Mouse (Mus musculus): Measurements from ENCODE around the gene Selenbp1. TPM values are rescaled to one million over a fixed set of nuclear protein-coding genes. Genes with fewer than 3 reads are reported as not detected.
A peak's percentile ranks its signal among the peaks of the same experiment; 100 is the strongest.
"Not testable (repeated sequence)": the region's sequence is repeated elsewhere in the genome, so short reads cannot be mapped to it uniquely, and the experiment has no call there.

Gene Selenbp1
- polyA plus RNA-seq, 1 experiment from 2014 or later = 132 TPM

GRCm38 (mm10) chr3:94930386-94931266 is 2.2 kb upstream of the Selenbp1 start:
- H3K4me3 ChIP-seq (replicated peaks; ENCODE audit: low read length); H3K9ac ChIP-seq (ENCODE audit: low read length); H3K36me3 ChIP-seq (ENCODE audit: control insufficient read depth, insufficient read depth, low read length); H3K9me3 ChIP-seq (replicated peaks; ENCODE audit: control insufficient read depth, low read length); H3K27me3 ChIP-seq (ENCODE audit: control insufficient read depth, insufficient read depth, low read length); H3K4me2 ChIP-seq (ENCODE audit: low read depth, low read length); ATAC-seq (ENCODE audit: insufficient read depth, low FRiP score): not testable (repeated sequence)
- peak overlapping the region; percentile 79 for H3K27ac ChIP-seq (ENCODE audit: low read length)
- WGBS = 33% methylated on average over 7 of the region's 7 CpGs
- H3K4me1 ChIP-seq (ENCODE audit: control insufficient read depth, insufficient read depth, low read length) = peaks cover 16% of the 10 kb centered on the region

- H3K27me3 ChIP-seq (ENCODE audit: control insufficient read depth, insufficient read depth, low read length); H3K9ac ChIP-seq (ENCODE audit: low read length); H3K4me2 ChIP-seq (ENCODE audit: low read depth, low read length); H3K9me3 ChIP-seq (replicated peaks; ENCODE audit: control insufficient read depth, low read length); H3K27ac ChIP-seq (ENCODE audit: low read length); H3K36me3 ChIP-seq (ENCODE audit: control insufficient read depth, insufficient read depth, low read length); H3K4me3 ChIP-seq (replicated peaks; ENCODE audit: low read length); ATAC-seq (ENCODE audit: insufficient read depth, low FRiP score): not testable (repeated sequence)
- 82% methylated on average over 10 of the region's 10 CpGs for WGBS
- peaks cover 16% of the 10 kb centered on the region for H3K4me1 ChIP-seq (ENCODE audit: control insufficient read depth, insufficient read depth, low read length)
Observed at GRCm38 (mm10) chr3:94931427-94932082, 1.3 kb upstream of the Selenbp1 start.

GRCm38 (mm10) chr3:94932279-94932678 is 577 bp upstream of the Selenbp1 start:
- peaks cover 16% of the 10 kb centered on the region for H3K4me1 ChIP-seq (ENCODE audit: control insufficient read depth, insufficient read depth, low read length)
- not testable (repeated sequence) for H3K4me3 ChIP-seq (replicated peaks; ENCODE audit: low read length); H3K36me3 ChIP-seq (ENCODE audit: control insufficient read depth, insufficient read depth, low read length); ATAC-seq (ENCODE audit: insufficient read depth, low FRiP score); H3K9ac ChIP-seq (ENCODE audit: low read length); H3K27me3 ChIP-seq (ENCODE audit: control insufficient read depth, insufficient read depth, low read length); H3K9me3 ChIP-seq (replicated peaks; ENCODE audit: control insufficient read depth, low read length)
- H3K27ac ChIP-seq (ENCODE audit: low read length) = peak overlapping the region; percentile 97
- H3K4me2 ChIP-seq (ENCODE audit: low read depth, low read length) = peak overlapping the region; percentile 60; the same call in 1 of the 2 replicates
- 38% methylated on average over 2 of the region's 2 CpGs for WGBS

DNA sequence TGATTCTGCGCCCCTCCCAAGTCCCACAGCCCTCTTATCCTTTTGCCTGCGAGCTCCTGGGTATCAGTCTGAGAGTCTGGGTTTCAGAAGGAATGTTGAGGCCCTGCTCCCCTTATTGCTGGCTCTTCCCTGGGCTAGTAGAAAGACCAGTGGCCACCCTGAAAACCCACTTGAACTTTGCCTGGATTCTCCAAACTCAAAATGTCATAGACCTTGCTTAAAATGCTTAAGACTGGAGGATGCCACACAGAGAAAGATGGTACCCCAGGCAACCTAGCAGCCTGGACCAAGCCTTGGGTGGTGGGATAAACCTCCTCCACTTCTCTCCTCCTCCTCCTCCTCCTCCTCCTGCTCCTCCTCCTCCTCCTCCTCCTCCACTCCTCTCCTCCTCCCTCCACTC is 748 bp downstream of the Selenbp1 start:
- not testable (repeated sequence) for H3K9ac ChIP-seq (ENCODE audit: low read length); ATAC-seq (ENCODE audit: insufficient read depth, low FRiP score); H3K9me3 ChIP-seq (replicated peaks; ENCODE audit: control insufficient read depth, low read length); H3K27me3 ChIP-seq (ENCODE audit: control insufficient read depth, insufficient read depth, low read length); H3K36me3 ChIP-seq (ENCODE audit: control insufficient read depth, insufficient read depth, low read length)
- peak overlapping the region; percentile 60 for H3K4me2 ChIP-seq (ENCODE audit: low read depth, low read length)
- H3K4me3 ChIP-seq (replicated peaks; ENCODE audit: low read length) = peak overlapping the region; percentile 51
- peak overlapping the region; percentile 97 for H3K27ac ChIP-seq (ENCODE audit: low read length)
- WGBS = no CpG with 5 or more reads among the region's 2 CpGs
- H3K4me1 ChIP-seq (ENCODE audit: control insufficient read depth, insufficient read depth, low read length) = peaks cover 16% of the 10 kb centered on the region

GRCm38 (mm10) chr3:94934564-94934963 is 1.7 kb downstream of the Selenbp1 start:
- H3K4me1 ChIP-seq (ENCODE audit: control insufficient read depth, insufficient read depth, low read length) = peaks cover 16% of the 10 kb centered on the region
- not testable (repeated sequence) for H3K9ac ChIP-seq (ENCODE audit: low read length); H3K27ac ChIP-seq (ENCODE audit: low read length); H3K27me3 ChIP-seq (ENCODE audit: control insufficient read depth, insufficient read depth, low read length); H3K9me3 ChIP-seq (replicated peaks; ENCODE audit: control insufficient read depth, low read length); H3K4me2 ChIP-seq (ENCODE audit: low read depth, low read length); ATAC-seq (ENCODE audit: insufficient read depth, low FRiP score); H3K36me3 ChIP-seq (ENCODE audit: control insufficient read depth, insufficient read depth, low read length); H3K4me3 ChIP-seq (replicated peaks; ENCODE audit: low read length)
- 94% methylated on average over 3 of the region's 3 CpGs for WGBS

- ATAC-seq (ENCODE audit: insufficient read depth, low FRiP score) = 0 out of 2 replicates have a peak, but pooled peaks have one; percentile 6
- not testable (repeated sequence) for H3K4me2 ChIP-seq (ENCODE audit: low read depth, low read length); H3K36me3 ChIP-seq (ENCODE audit: control insufficient read depth, insufficient read depth, low read length); H3K27me3 ChIP-seq (ENCODE audit: control insufficient read depth, insufficient read depth, low read length); H3K4me3 ChIP-seq (replicated peaks; ENCODE audit: low read length); H3K9ac ChIP-seq (ENCODE audit: low read length); H3K9me3 ChIP-seq (replicated peaks; ENCODE audit: control insufficient read depth, low read length)
- H3K27ac ChIP-seq (ENCODE audit: low read length) = peak overlapping the region; percentile 38
- peaks cover 15% of the 10 kb centered on the region for H3K4me1 ChIP-seq (ENCODE audit: control insufficient read depth, insufficient read depth, low read length)
- WGBS = 64% methylated on average over 3 of the region's 3 CpGs
Observed at GRCm38 (mm10) chr3:94935332-94935731, 2.5 kb downstream of the Selenbp1 start.

- WGBS = 71% methylated on average over 5 of the region's 5 CpGs
- H3K27ac ChIP-seq (ENCODE audit: low read length); H3K9ac ChIP-seq (ENCODE audit: low read length): not testable (repeated sequence)
Observed at GRCm38 (mm10) chr3:94936147-94936546, 3.3 kb downstream of the Selenbp1 start.

GRCm38 (mm10) chr3:94937194-94937593 is 4.3 kb downstream of the Selenbp1 start:
- H3K4me3 ChIP-seq (replicated peaks; ENCODE audit: low read length); H3K4me1 ChIP-seq (ENCODE audit: control insufficient read depth, insufficient read depth, low read length); H3K36me3 ChIP-seq (ENCODE audit: control insufficient read depth, insufficient read depth, low read length); H3K27ac ChIP-seq (ENCODE audit: low read length); H3K4me2 ChIP-seq (ENCODE audit: low read depth, low read length); H3K9ac ChIP-seq (ENCODE audit: low read length); H3K9me3 ChIP-seq (replicated peaks; ENCODE audit: control insufficient read depth, low read length); H3K27me3 ChIP-seq (ENCODE audit: control insufficient read depth, insufficient read depth, low read length); ATAC-seq (ENCODE audit: insufficient read depth, low FRiP score): not testable (repeated sequence)
- WGBS = 88% methylated on average over 6 of the region's 7 CpGs

More at GRCm38 (mm10) chr3:94936147-94936546, 3.3 kb downstream of the Selenbp1 start:
- H3K9me3 ChIP-seq (replicated peaks; ENCODE audit: control insufficient read depth, low read length); H3K36me3 ChIP-seq (ENCODE audit: control insufficient read depth, insufficient read depth, low read length); ATAC-seq (ENCODE audit: insufficient read depth, low FRiP score); H3K4me3 ChIP-seq (replicated peaks; ENCODE audit: low read length); H3K27me3 ChIP-seq (ENCODE audit: control insufficient read depth, insufficient read depth, low read length); H3K4me2 ChIP-seq (ENCODE audit: low read depth, low read length): not testable (repeated sequence)
- H3K4me1 ChIP-seq (ENCODE audit: control insufficient read depth, insufficient read depth, low read length) = peaks cover 14% of the 10 kb centered on the region

DNA sequence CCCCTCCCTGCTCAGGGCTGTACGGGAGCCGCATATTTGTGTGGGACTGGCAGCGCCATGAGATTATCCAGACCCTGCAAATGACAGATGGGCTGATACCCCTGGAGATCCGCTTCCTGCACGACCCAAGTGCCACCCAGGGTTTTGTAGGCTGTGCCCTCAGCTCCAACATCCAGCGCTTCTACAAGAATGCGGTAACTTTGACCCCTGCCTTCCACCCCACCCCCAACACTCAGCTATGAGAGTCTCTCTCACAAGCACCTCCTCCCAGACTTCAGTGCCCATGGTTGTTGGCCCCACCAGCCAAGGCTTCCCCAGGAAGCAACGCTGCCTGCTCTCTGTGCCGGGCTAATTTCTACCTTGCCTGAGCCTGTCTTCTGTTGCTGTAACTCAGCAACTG is 7.2 kb downstream of the Selenbp1 start:
- not testable (repeated sequence) for H3K9ac ChIP-seq (ENCODE audit: low read length); H3K27me3 ChIP-seq (ENCODE audit: control insufficient read depth, insufficient read depth, low read length); H3K9me3 ChIP-seq (replicated peaks; ENCODE audit: control insufficient read depth, low read length); H3K4me1 ChIP-seq (ENCODE audit: control insufficient read depth, insufficient read depth, low read length); ATAC-seq (ENCODE audit: insufficient read depth, low FRiP score); H3K4me2 ChIP-seq (ENCODE audit: low read depth, low read length); H3K36me3 ChIP-seq (ENCODE audit: control insufficient read depth, insufficient read depth, low read length); H3K27ac ChIP-seq (ENCODE audit: low read length); H3K4me3 ChIP-seq (replicated peaks; ENCODE audit: low read length)
- 56% methylated on average over 9 of the region's 9 CpGs for WGBS
